Mouse (Mus musculus) neutrophil, adult 65 days (primary cell): ENCODE measurements around the gene Nlrp9c. TPM values are rescaled to one million over a fixed set of nuclear protein-coding genes. Genes with fewer than 3 reads are reported as not detected.

Experiments
- total RNA-seq: library from RNA; stranded (reverse); gene quantifications from 2 replicates; pipeline ENCODE4 v1.2.4, GENCODE M21; 2023

The Nlrp9c gene
- not detected in 2 replicates for total RNA-seq

GRCm38 (mm10) chr7:26403600-26403999 is at the start of gene Nlrp9c:
Nlrp9c (minus strand) TSS chr7:26403700.

GRCm38 (mm10) chr7:26434813-26435212 is 31.3 kb upstream of the Nlrp9c start, which contains the start of gene Nlrp4a:
Nlrp4a (plus strand) TSS chr7:26435113.

DNA sequence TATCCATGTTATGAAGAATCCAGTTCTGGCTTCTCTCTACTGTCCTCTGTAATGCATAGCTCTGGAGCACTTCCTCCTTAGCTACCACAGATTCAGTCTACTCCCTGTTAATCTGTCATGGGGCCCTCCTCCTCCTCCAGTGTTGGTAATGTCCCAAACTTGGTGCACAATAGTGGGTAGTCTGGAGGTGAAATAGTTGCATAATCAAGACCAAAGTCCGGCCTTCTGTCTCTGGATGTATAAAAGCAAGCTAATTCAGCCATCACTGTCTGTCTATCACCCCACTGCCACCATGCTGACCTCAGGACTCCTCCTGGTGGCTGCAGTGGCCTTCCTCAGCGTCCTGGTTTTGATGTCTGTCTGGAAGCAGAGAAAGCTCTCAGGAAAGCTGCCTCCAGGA is 96.6 kb downstream of the Nlrp9c start, which contains the start of gene Cyp2a4:
Gene Cyp2a4, plus strand, starts transcription at position 244 of the 400 bp plus-strand sequence.

Other genes with a start within 250 kb of the Nlrp9c start
- 0.73 TPM in 1 of 2 replicates, not detected in the other for gene Cyp2b9, start 230.3 kb downstream of the Nlrp9c start, total RNA-seq
- gene Vmn1r184, start 143.4 kb downstream of the Nlrp9c start, total RNA-seq = not detected in 2 replicates
- gene Cyp2a4, start 96.5 kb downstream of the Nlrp9c start, total RNA-seq = not detected in 2 replicates
- gene Nlrp4a, start 31.4 kb upstream of the Nlrp9c start, total RNA-seq = not detected in 2 replicates
- gene Nlrp9a, start 131.3 kb upstream of the Nlrp9c start, total RNA-seq = not detected in 2 replicates
- not detected in 2 replicates for gene Vmn1r185, start 214.8 kb upstream of the Nlrp9c start, total RNA-seq